Mouse (Mus musculus): ENCODE results near the gene Prss53. TPM values are rescaled to one million over a fixed set of nuclear protein-coding genes. Genes with fewer than 3 reads are reported as not detected.

Gene Prss53
- total and polyA plus RNA-seq, 3 experiments: 0.76 to 3.8 (median 1.2) TPM

GRCm38 (mm10) chr7:127907939-127908338 is 17.2 kb upstream of the Prss53 start:
- no peak overlapping the region for H3K9ac ChIP-seq (ENCODE audit: low read depth, low read length)

GRCm38 (mm10) chr7:127903971-127904796 is 13.4 kb upstream of the Prss53 start, which contains the start of gene Bckdk:
Bckdk (plus strand) TSS chr7:127904082.
- Histone ChIP-seq H3K36me3 (ENCODE audit: control insufficient read depth, insufficient read depth, low read length) (no peaks in the 10 kb centered on the region), H3K79me2 (replicated peaks; ENCODE audit: control insufficient read depth, insufficient read depth, low read length) (no peaks in the 10 kb centered on the region), H3K27ac (peak within 1 kb of the TSS; percentile 94), H3K9ac (ENCODE audit: low read depth, low read length) (peak within 1 kb of the TSS; percentile 85), H3K27me3 (ENCODE audit: control insufficient read depth, insufficient read depth, low read length) (no peaks in the 10 kb centered on the region), H3K4me1 (ENCODE audit: control insufficient read depth, insufficient read depth, low read length) (peaks cover 1% of the 10 kb centered on the region), H3K4me3 (peak within 1 kb of the TSS; percentile 90)
- DNase-seq: peak; percentile 80 to 83
- 0 out of 2 replicates have a peak, but pooled peaks have one; percentile 9 for TF ChIP-seq CTCF (IDR thresholded peaks at IDR 0.05)
- TF ChIP-seq POLR2A (IDR thresholded peaks at IDR 0.05; ENCODE audit: insufficient read depth, low read depth, low read length): peak; percentile 89
- TF ChIP-seq EP300 (IDR thresholded peaks at IDR 0.05; ENCODE audit: insufficient read depth, low read depth, low read length): no peak
- WGBS: 6% methylated on average over 38 of the region's 38 CpGs
- intact Hi-C loops (cut with DNase I): no loop called here

More at GRCm38 (mm10) chr7:127907939-127908338, 17.2 kb upstream of the Prss53 start:
- 96% methylated on average over 12 of the region's 12 CpGs for WGBS
- H3K4me3 ChIP-seq: no peak overlapping the region
- H3K79me2 ChIP-seq (replicated peaks; ENCODE audit: control insufficient read depth, insufficient read depth, low read length): no peaks in the 10 kb centered on the region
- no peaks in the 10 kb centered on the region for H3K36me3 ChIP-seq (ENCODE audit: control insufficient read depth, insufficient read depth, low read length)
- H3K27ac ChIP-seq: no peak overlapping the region
- TF ChIP-seq EP300 (IDR thresholded peaks at IDR 0.05; ENCODE audit: insufficient read depth, low read depth, low read length): no peak
- no peak for TF ChIP-seq POLR2A (IDR thresholded peaks at IDR 0.05; ENCODE audit: insufficient read depth, low read depth, low read length)
- TF ChIP-seq CTCF (IDR thresholded peaks at IDR 0.05): no peak
- no peak for DNase-seq
- peaks cover 1% of the 10 kb centered on the region for H3K4me1 ChIP-seq (ENCODE audit: control insufficient read depth, insufficient read depth, low read length)
- no peaks in the 10 kb centered on the region for H3K27me3 ChIP-seq (ENCODE audit: control insufficient read depth, insufficient read depth, low read length)
- intact Hi-C loops (cut with DNase I): no loop called here

- no peaks in the 10 kb centered on the region for H3K79me2 ChIP-seq (replicated peaks; ENCODE audit: control insufficient read depth, insufficient read depth, low read length)
- no peak overlapping the region for H3K9ac ChIP-seq (ENCODE audit: low read depth, low read length)
- H3K4me3 ChIP-seq: no peak overlapping the region
- intact Hi-C loops (cut with DNase I): no loop called here
- TF ChIP-seq CTCF (IDR thresholded peaks at IDR 0.05): no peak
- no peak for TF ChIP-seq EP300 (IDR thresholded peaks at IDR 0.05; ENCODE audit: insufficient read depth, low read depth, low read length)
- TF ChIP-seq POLR2A (IDR thresholded peaks at IDR 0.05; ENCODE audit: insufficient read depth, low read depth, low read length): no peak
- H3K27ac ChIP-seq: no peak overlapping the region
- H3K4me1 ChIP-seq (ENCODE audit: control insufficient read depth, insufficient read depth, low read length): peaks cover 1% of the 10 kb centered on the region
- 77% methylated on average over 2 of the region's 2 CpGs for WGBS
- H3K36me3 ChIP-seq (ENCODE audit: control insufficient read depth, insufficient read depth, low read length): no peaks in the 10 kb centered on the region
- no peak for DNase-seq
- H3K27me3 ChIP-seq (ENCODE audit: control insufficient read depth, insufficient read depth, low read length): no peaks in the 10 kb centered on the region
Measured at GRCm38 (mm10) chr7:127901772-127902171, 11.0 kb upstream of the Prss53 start.

GRCm38 (mm10) chr7:127899997-127900396 is 9.2 kb upstream of the Prss53 start:
- DNase-seq: no peak
- Histone ChIP-seq H3K4me3 (no peak overlapping the region), H3K27me3 (ENCODE audit: control insufficient read depth, insufficient read depth, low read length) (no peaks in the 10 kb centered on the region), H3K9ac (ENCODE audit: low read depth, low read length) (no peak overlapping the region), H3K4me1 (ENCODE audit: control insufficient read depth, insufficient read depth, low read length) (peaks cover 3% of the 10 kb centered on the region), H3K27ac (no peak overlapping the region), H3K79me2 (replicated peaks; ENCODE audit: control insufficient read depth, insufficient read depth, low read length) (no peaks in the 10 kb centered on the region), H3K36me3 (ENCODE audit: control insufficient read depth, insufficient read depth, low read length) (no peaks in the 10 kb centered on the region)
- WGBS: 20% methylated on average over 7 of the region's 7 CpGs
- TF ChIP-seq EP300 (IDR thresholded peaks at IDR 0.05; ENCODE audit: insufficient read depth, low read depth, low read length) (no peak), POLR2A (IDR thresholded peaks at IDR 0.05; ENCODE audit: insufficient read depth, low read depth, low read length) (no peak), CTCF (IDR thresholded peaks at IDR 0.05) (no peak)
- intact Hi-C loops (cut with DNase I): no loop called here

- Histone ChIP-seq H3K9ac (ENCODE audit: low read depth, low read length) (no peak overlapping the region), H3K4me3 (no peak overlapping the region), H3K27me3 (ENCODE audit: control insufficient read depth, insufficient read depth, low read length) (no peaks in the 10 kb centered on the region), H3K79me2 (replicated peaks; ENCODE audit: control insufficient read depth, insufficient read depth, low read length) (no peaks in the 10 kb centered on the region), H3K36me3 (ENCODE audit: control insufficient read depth, insufficient read depth, low read length) (no peaks in the 10 kb centered on the region), H3K4me1 (ENCODE audit: control insufficient read depth, insufficient read depth, low read length) (peaks cover 2% of the 10 kb centered on the region), H3K27ac (no peak overlapping the region)
- TF ChIP-seq EP300 (IDR thresholded peaks at IDR 0.05; ENCODE audit: insufficient read depth, low read depth, low read length): no peak
- no peak for TF ChIP-seq POLR2A (IDR thresholded peaks at IDR 0.05; ENCODE audit: insufficient read depth, low read depth, low read length)
- TF ChIP-seq CTCF (IDR thresholded peaks at IDR 0.05): no peak
- 40% methylated on average over 10 of the region's 10 CpGs for WGBS
- intact Hi-C loops (cut with DNase I): no loop called here
- DNase-seq: no peak
Measured at GRCm38 (mm10) chr7:127898179-127898956, 7.6 kb upstream of the Prss53 start.

All from heart, adult 2 months (tissue).